Mouse (Mus musculus) G1E (cell line): ENCODE results near the gene Ddx49.

Experiments used
- CTCF ChIP-seq: IDR thresholded peaks from 2 replicates; pipeline ENCODE4 v1.5.1; 2012; ENCODE audit warnings: low read depth, low read length, inconsistent platforms, mixed read lengths
- GATA1 ChIP-seq: IDR thresholded peaks from 2 replicates; pipeline ENCODE4 v1.6.1; 2012; ENCODE audit warnings: borderline replicate concordance, low read length, inconsistent platforms, mixed read lengths
- GATA2 ChIP-seq: IDR thresholded peaks from 2 replicates; pipeline ENCODE4 v1.6.1; 2012; ENCODE audit warnings: low read depth, low read length, inconsistent platforms, borderline replicate concordance
- POLR2AphosphoS5 ChIP-seq: IDR thresholded peaks from 2 replicates; pipeline ENCODE4 v1.6.1; 2012; ENCODE audit warnings: low read depth, low read length, inconsistent platforms; ENCODE audit not compliant: insufficient replicate concordance
- TAL1 ChIP-seq: conservative IDR thresholded peaks from 2 replicates; pipeline ENCODE4 v1.6.1; 2012; ENCODE audit warnings: low read depth, low read length, inconsistent platforms, mixed read lengths

GRCm38 (mm10) chr8:70330741-70331364 is 28.6 kb upstream of the Ddx49 start:
- TF ChIP-seq CTCF (no peak), POLR2AphosphoS5 (no peak), GATA1 (no peak), TAL1 (no peak), GATA2 (no peak)
